Mouse (Mus musculus) CH12.LX (cell line): ENCODE measurements around the gene Traf2. TPM values are rescaled to one million over a fixed set of nuclear protein-coding genes. Genes with fewer than 3 reads are reported as not detected.

Experiments used
- DNase-seq: peaks from one replicate; pipeline ENCODE4 v3.0.0-alpha.2; 2013; ENCODE audit errors: extremely low read depth
- H3K27ac ChIP-seq: 2 replicates; pipeline ENCODE4 v1.5.1; 2012; ENCODE audit warnings: low read depth, mild to moderate bottlenecking, control low read depth, moderate library complexity; ENCODE audit not compliant: insufficient read depth
- H3K27me3 ChIP-seq: replicated peaks from 2 replicates; pipeline ENCODE3; 2012; ENCODE audit warnings: inconsistent platforms
- H3K36me3 ChIP-seq, 2 experiments: replicated peaks in 1 of 2; 2 replicates each; pipeline versions ENCODE3 to v1.6.1; 2012; ENCODE audit warnings: inconsistent platforms in 1 of 2, low read length in 1 of 2, mild to moderate bottlenecking in 1 of 2, mixed read lengths in 1 of 2, moderate library complexity in 1 of 2; ENCODE audit not compliant: control insufficient read depth in 1 of 2, insufficient read depth in 1 of 2
- H3K4me1 ChIP-seq, 2 experiments: 2 replicates each; pipeline ENCODE4 v1.6.1; 2012; ENCODE audit warnings: inconsistent platforms in 1 of 2, moderate library complexity in 1 of 2; ENCODE audit not compliant: insufficient read depth in 2 of 2, control insufficient read depth in 1 of 2
- H3K4me2 ChIP-seq: 2 replicates; pipeline ENCODE4 v1.6.1; 2012; ENCODE audit warnings: low read depth, mild to moderate bottlenecking, control low read depth; ENCODE audit not compliant: poor library complexity, insufficient read depth, severe bottlenecking
- H3K4me3 ChIP-seq, 3 experiments: fragments of 150-350 bp in 1 of 3; sonication (generic) in 1 of 3; replicated peaks in 1 of 3; 2 replicates each; pipeline versions ENCODE3 to v1.5.1; 2011 to 2012; ENCODE audit warnings: low read depth in 2 of 3, low read length in 2 of 3, mild to moderate bottlenecking in 2 of 3, moderate library complexity in 2 of 3, control low read depth in 1 of 3, improper control_type of control experiment in 1 of 3, inconsistent platforms in 1 of 3, mixed read lengths in 1 of 3; ENCODE audit not compliant: poor library complexity in 1 of 3
- H3K79me2 ChIP-seq: replicated peaks from 2 replicates; pipeline ENCODE4 v1.6.1; 2012; ENCODE audit warnings: mild to moderate bottlenecking, moderate library complexity; ENCODE audit not compliant: control insufficient read depth, poor library complexity, insufficient read depth, severe bottlenecking; ENCODE audit errors: extremely low read depth
- H3K9ac ChIP-seq: 2 replicates; pipeline ENCODE4 v1.6.1; 2012; ENCODE audit warnings: low read depth, mild to moderate bottlenecking, control low read depth, moderate library complexity; ENCODE audit not compliant: insufficient read depth
- H3K9me3 ChIP-seq: replicated peaks from 2 replicates; pipeline ENCODE3; 2012; ENCODE audit warnings: low read length, inconsistent platforms, mixed read lengths
- EP300 ChIP-seq: IDR thresholded peaks from 2 replicates; pipeline ENCODE4 v1.6.1; 2011; ENCODE audit warnings: low read length, improper control_type of control experiment
- JUN ChIP-seq: IDR thresholded peaks from 2 replicates; pipeline ENCODE4 v1.6.1; 2011; ENCODE audit warnings: low read depth, mild to moderate bottlenecking, low read length, improper control_type of control experiment, moderate library complexity; ENCODE audit not compliant: insufficient read depth
- MEF2A ChIP-seq: IDR thresholded peaks from 2 replicates; pipeline ENCODE4 v1.6.1; 2014; ENCODE audit warnings: low read depth, mild to moderate bottlenecking, inconsistent platforms, low read length, improper control_type of control experiment, borderline replicate concordance
- MXI1 ChIP-seq: IDR thresholded peaks from 2 replicates; pipeline ENCODE4 v1.6.1; 2011; ENCODE audit warnings: mild to moderate bottlenecking, low read depth, low read length, improper control_type of control experiment
- MYC ChIP-seq: IDR thresholded peaks from 2 replicates; pipeline ENCODE4 v1.6.1; 2011; ENCODE audit warnings: low read depth, mild to moderate bottlenecking, improper control_type of control experiment, low read length
- PAX5 ChIP-seq: IDR thresholded peaks from 2 replicates; pipeline ENCODE4 v1.6.1; 2012; ENCODE audit warnings: low read length, inconsistent platforms, mixed read lengths
- POLR2A ChIP-seq: IDR thresholded peaks from 2 replicates; pipeline ENCODE4 v1.6.1; 2011; ENCODE audit warnings: low read depth, mild to moderate bottlenecking, improper control_type of control experiment, low read length
- UBTF ChIP-seq: IDR thresholded peaks from 2 replicates; pipeline ENCODE4 v1.6.1; 2012; ENCODE audit warnings: low read depth, mild to moderate bottlenecking, inconsistent platforms, low read length, improper control_type of control experiment, moderate library complexity
- ZKSCAN1 ChIP-seq: IDR thresholded peaks from 2 replicates; pipeline ENCODE4 v1.6.1; 2012; ENCODE audit warnings: low read depth, inconsistent platforms, low read length, improper control_type of control experiment, borderline replicate concordance
- dilution Hi-C: fragments of 300-500 bp; cut with MboI; formaldehyde crosslinking; loops from 2 replicates; pipeline ENCODE4 v1.14.3; 2020; ENCODE audit warnings: low sequenced_read_pairs; ENCODE audit not compliant: extremely low pct_unique_long_range_greater_than_20kb, extremely low pct_ligation_motif_present
- in situ Hi-C: fragments of 300-500 bp; cut with MboI; formaldehyde crosslinking; loops from 3 replicates; pipeline ENCODE4 v1.14.3; 2019; ENCODE audit warnings: low sequenced_read_pairs, low pct_ligation_motif_present, low pct_unique_long_range_greater_than_20kb, mixed read lengths
- polyA plus RNA-seq: library from polyadenylated mRNA; unstranded; fragments of >175 nt; gene quantifications from 2 replicates; pipeline ENCODE4 v1.2.1, GENCODE M21; 2012; ENCODE audit warnings: low read depth; ENCODE audit not compliant: insufficient read length
- total RNA-seq, 2 experiments: library from RNA; depleted of rRNA; stranded (reverse); fragments of 300-350 nt in 1 of 2; fragments of >200 nt in 1 of 2; gene quantifications; 2 replicates each; pipeline ENCODE4 v1.2.3; 2012 to 2014

Gene Traf2
- total and polyA plus RNA-seq, 3 experiments: 17.9 to 26.4 (median 25.1) TPM

DNA sequence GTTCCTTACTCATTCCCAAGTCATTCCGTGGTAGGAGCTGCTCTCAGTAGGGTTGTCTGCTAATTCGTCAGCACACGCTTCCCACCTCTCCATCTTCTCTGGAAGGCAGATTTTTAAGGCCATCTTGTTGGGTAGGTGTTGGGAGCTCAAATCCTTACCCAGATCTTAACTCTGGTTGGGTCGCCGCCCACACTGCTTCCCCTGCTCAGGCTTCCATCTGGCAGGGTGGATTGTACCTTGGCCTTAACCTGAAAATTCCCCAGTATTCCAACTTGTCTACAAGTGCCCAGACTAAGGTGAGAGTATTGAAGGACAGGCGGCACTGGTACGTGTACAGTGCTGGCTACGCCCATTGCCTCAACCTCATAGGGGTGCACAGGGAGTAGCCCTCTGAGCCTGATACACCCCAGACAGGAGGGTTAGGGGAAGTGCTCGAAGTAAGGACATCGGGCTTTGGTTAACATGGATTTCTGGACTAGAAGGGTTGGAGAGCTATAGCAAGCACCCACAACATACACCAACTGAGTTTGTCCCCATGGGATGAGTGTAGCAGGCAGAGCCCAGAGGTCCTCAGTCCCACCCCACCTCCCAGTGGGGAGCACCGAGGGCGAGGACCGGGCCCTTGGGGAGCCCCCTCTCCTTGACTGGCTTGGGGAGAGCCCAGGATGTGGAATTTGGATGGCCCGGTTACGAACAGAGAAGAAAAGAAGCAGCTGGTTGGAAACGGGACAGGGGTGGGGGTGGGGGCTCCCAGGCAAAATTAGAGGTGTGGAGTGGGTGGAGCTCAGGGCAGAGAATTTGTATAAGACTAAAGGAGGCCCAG is 29.5 kb upstream of the Traf2 start:
- peaks cover 39% of the 10 kb centered on the region for H3K9me3 ChIP-seq
- no peak for DNase-seq
- no peaks in the 10 kb centered on the region for H3K79me2 ChIP-seq
- TF ChIP-seq EP300 (no peak), POLR2A (no peak), MXI1 (no peak), UBTF (no peak), MYC (no peak), ZKSCAN1 (no peak), MEF2A (no peak), JUN (no peak)
- H3K4me2 ChIP-seq: no peak overlapping the region
- H3K4me1 ChIP-seq: peaks cover 9 to 36% of the 10 kb centered on the region in 2 experiments; a peak in 3 of 4 replicates
- H3K36me3 ChIP-seq: peaks cover 14 to 60% of the 10 kb centered on the region in 2 experiments
- no peaks in the 10 kb centered on the region for H3K27me3 ChIP-seq
- H3K27ac ChIP-seq: no peak overlapping the region; the same call in 1 of the 2 replicates
- in situ Hi-C loops (no loop called here), dilution Hi-C loops (no loop called here)
- H3K9ac ChIP-seq: 0 out of 2 replicates have a peak overlapping the region, but pooled peaks have one; percentile 80
- H3K4me3 ChIP-seq: no peak overlapping the region

DNA sequence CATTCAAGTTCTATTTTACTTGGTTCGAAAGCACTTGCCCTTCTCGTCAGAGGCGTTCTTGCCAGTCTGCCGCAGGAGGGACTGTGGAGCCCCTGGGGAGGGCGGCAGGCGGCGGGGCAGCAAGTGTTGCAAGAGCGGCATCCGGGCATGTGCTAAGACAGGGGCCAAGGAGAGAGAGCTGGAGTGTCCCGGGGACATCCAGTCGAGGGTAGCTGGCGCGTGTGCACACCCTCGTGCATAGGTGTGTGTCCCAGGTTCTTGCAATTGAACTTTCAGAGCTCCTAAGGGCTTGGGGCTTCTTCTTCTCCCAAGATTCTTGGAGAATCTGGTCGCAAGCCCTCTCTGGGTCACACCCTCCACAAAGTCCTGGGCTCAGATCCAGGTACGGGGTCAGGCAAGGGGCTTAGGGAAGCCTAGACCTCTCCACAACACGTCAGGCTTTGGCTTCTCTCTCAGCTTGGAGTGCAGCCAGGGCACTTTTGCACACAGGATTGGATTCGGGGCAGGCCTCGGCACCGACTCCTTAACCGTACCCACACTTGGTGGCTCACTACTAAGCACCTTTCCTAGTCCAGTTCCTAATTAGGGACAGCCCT is 28.8 kb upstream of the Traf2 start:
- Histone ChIP-seq H3K4me3 (peak overlapping the region; percentile 20 to 55 (median 31)), H3K27ac (peak overlapping the region; percentile 54)
- no peak for TF ChIP-seq PAX5
- TF ChIP-seq, all 38 proteins: peak for 0
- peak overlapping the region; percentile 80 for H3K9ac ChIP-seq
- H3K36me3 ChIP-seq: peaks cover 14 to 67% of the 10 kb centered on the region in 2 experiments
- DNase-seq: peak; percentile 47
- dilution Hi-C loops: no loop called here
- H3K4me2 ChIP-seq: peak overlapping the region; percentile 18
- H3K27me3 ChIP-seq: no peaks in the 10 kb centered on the region
- H3K79me2 ChIP-seq: no peaks in the 10 kb centered on the region
- H3K9me3 ChIP-seq: peaks cover 39% of the 10 kb centered on the region
- peaks cover 5 to 29% of the 10 kb centered on the region in 2 experiments; a peak in 3 of 4 replicates for H3K4me1 ChIP-seq
- in situ Hi-C loops: no loop called here
